In genomic region chr15:62889798-62890197, GRCm38 (mm10) we compare ENCODE assay signal across 23 mouse cellular contexts.
DNase-seq lines count a peak whose midpoint lies in the region; ATAC-seq and TF ChIP-seq lines count a peak whose summit lies in the region.
"Had no signal": no experiment of that assay in that cellular context is flagged by ENCODE, and none has a peak within 500 bp of the region (broad histone marks: within the 10 kb centered on the region; RNA-seq: fewer than 3 reads in every experiment).

No protein-coding gene starts in this region.

- 84% methylated on average over 4 of the region's 4 CpGs for WGBS in heart, embryonic 12.5 days

- no peak for ATAC-seq in heart, embryonic 12.5 days (ENCODE audit: insufficient number of reproducible peaks, low FRiP score)
- no peak for ATAC-seq in erythroid progenitor cell, adult 5-6 weeks (replicated peaks; ENCODE audit: low FRiP score, poor library complexity, severe bottlenecking)
- ATAC-seq: forebrain, embryonic 14.5 days; hindbrain, postnatal 0 days had no signal

- peak; percentile 94 for DNase-seq in 416B (ENCODE audit: low read depth)
- peak; percentile 17 for DNase-seq in Muller cell, postnatal 12 days (ENCODE audit: inconsistent ontology term)
- DNase-seq in adrenal gland, adult 18-20 months (ENCODE audit: low spot score in 2 of 2) = no peak
- DNase-seq: adrenal gland, postnatal 25 days; cerebellum, adult 18-20 months; cerebellum, adult 9-11 months; cerebellum, postnatal 36 days; embryo, embryonic 11 days; gastrocnemius, postnatal 36 days; heart, adult 18-20 months; heart, postnatal 14 days; kidney, adult 11 months had no signal

- no peaks in the 10 kb centered on the region for H3K79me2 ChIP-seq in myocyte (ENCODE audit: control insufficient read depth, insufficient read depth)

- no peaks in the 10 kb centered on the region for H3K4me1 ChIP-seq in embryonic fibroblast, embryonic 13.5 days (ENCODE audit: control insufficient read depth, insufficient read depth, low read length)
- H3K4me1 ChIP-seq in heart, embryonic 12.5 days (replicated peaks) = no peaks in the 10 kb centered on the region
- H3K4me1 ChIP-seq: embryonic facial prominence, embryonic 12.5 days; forebrain, embryonic 10.5 days; heart, embryonic 10.5 days; heart, embryonic 15.5 days; hindbrain, embryonic 13.5 days had no signal

- no peak overlapping the region for H3K9ac ChIP-seq in heart, embryonic 12.5 days
- H3K9ac ChIP-seq: embryonic facial prominence, embryonic 12.5 days; heart, embryonic 15.5 days; hindbrain, embryonic 13.5 days had no signal

- H3K9me3 ChIP-seq in heart, embryonic 12.5 days (replicated peaks) = no peaks in the 10 kb centered on the region
- H3K9me3 ChIP-seq: embryonic facial prominence, embryonic 12.5 days; forebrain, embryonic 10.5 days; heart, embryonic 10.5 days; heart, embryonic 15.5 days; hindbrain, embryonic 13.5 days had no signal

- no peak overlapping the region for H3ac ChIP-seq in myocyte (ENCODE audit: control insufficient read depth, insufficient read length)

- no peak overlapping the region for H3K4me3 ChIP-seq in embryonic fibroblast, embryonic 13.5 days (ENCODE audit: insufficient read depth, low read length)
- no peak overlapping the region for H3K4me3 ChIP-seq in myocyte
- no peak overlapping the region for H3K4me3 ChIP-seq in heart, embryonic 12.5 days
- H3K4me3 ChIP-seq: embryonic facial prominence, embryonic 12.5 days; forebrain, embryonic 10.5 days; heart, embryonic 10.5 days; heart, embryonic 15.5 days; hindbrain, embryonic 13.5 days had no signal

- H3K27ac ChIP-seq in embryonic fibroblast, embryonic 13.5 days (ENCODE audit: insufficient read depth, low read length) = 0 out of 2 replicates have a peak overlapping the region, but pooled peaks have one; percentile 17
- H3K27ac ChIP-seq in heart, embryonic 12.5 days (ENCODE audit: poor library complexity, severe bottlenecking) = no peak overlapping the region
- H3K27ac ChIP-seq: embryonic facial prominence, embryonic 12.5 days; forebrain, embryonic 10.5 days; heart, embryonic 10.5 days; heart, embryonic 15.5 days; hindbrain, embryonic 13.5 days; hindbrain, postnatal 0 days had no signal

- no peak for TF ChIP-seq CTCF in embryonic fibroblast, embryonic 13.5 days (IDR thresholded peaks at IDR 0.05; ENCODE audit: borderline replicate concordance, insufficient read depth, low read length)

- TF ChIP-seq POLR2A in embryonic fibroblast, embryonic 13.5 days (IDR thresholded peaks at IDR 0.05; ENCODE audit: low read depth, low read length) = no peak
- TF ChIP-seq POLR2A in myocyte (IDR thresholded peaks at IDR 0.05; ENCODE audit: insufficient read length, low read depth) = no peak

- H3K27me3 ChIP-seq in myocyte (ENCODE audit: control insufficient read depth, insufficient read depth, insufficient read length) = no peaks in the 10 kb centered on the region
- H3K27me3 ChIP-seq in heart, embryonic 12.5 days (replicated peaks) = no peaks in the 10 kb centered on the region
- H3K27me3 ChIP-seq: embryonic facial prominence, embryonic 12.5 days; heart, embryonic 15.5 days; hindbrain, embryonic 13.5 days had no signal

- H3K4me2 ChIP-seq in myocyte (ENCODE audit: low read depth) = no peak overlapping the region
- no peak overlapping the region for H3K4me2 ChIP-seq in heart, embryonic 12.5 days
- H3K4me2 ChIP-seq: embryonic facial prominence, embryonic 12.5 days; heart, embryonic 15.5 days; hindbrain, embryonic 13.5 days had no signal

- H3K36me3 ChIP-seq in myocyte (ENCODE audit: control insufficient read depth, insufficient read depth) = no peaks in the 10 kb centered on the region
- no peaks in the 10 kb centered on the region for H3K36me3 ChIP-seq in heart, embryonic 12.5 days
- H3K36me3 ChIP-seq: embryonic facial prominence, embryonic 12.5 days; forebrain, embryonic 10.5 days; heart, embryonic 10.5 days; heart, embryonic 15.5 days; hindbrain, embryonic 13.5 days had no signal

TF ChIP-seq in myocyte, 11 proteins besides CTCF, POLR2A, EP300 and RAD21:
- TF ChIP-seq POLR2AphosphoS2 (IDR thresholded peaks at IDR 0.05; ENCODE audit: insufficient read length, low read depth) (no peak), TCF3 (IDR thresholded peaks at IDR 0.05; ENCODE audit: insufficient read length, low read depth) (no peak), CEBPB (IDR thresholded peaks at IDR 0.05; ENCODE audit: insufficient read depth, poor library complexity, severe bottlenecking) (peak; percentile 91), USF1 (IDR thresholded peaks at IDR 0.05; ENCODE audit: low read depth) (no peak)
TF ChIP-seq in myocyte: peak in this region for 1.

Comparison
In these comparisons a context has a peak if more than half of its experiments do, and no peak if none do; other contexts are left out.
1. DNase-seq: peak in 416B (single experiment) and Muller cell, postnatal 12 days (single experiment); none in adrenal gland, adult 18-20 months (0 of 2).